Mouse (Mus musculus): ENCODE measurements around the gene Rtn4ip1. TPM values are rescaled to one million over a fixed set of nuclear protein-coding genes. Genes with fewer than 3 reads are reported as not detected.
"Not testable (repeated sequence)": the region's sequence is repeated elsewhere in the genome, so short reads cannot be mapped to it uniquely, and the experiment has no call there.

Gene Rtn4ip1
- polyA plus RNA-seq, 1 experiment from 2014 or later, result 18.8 TPM

DNA sequence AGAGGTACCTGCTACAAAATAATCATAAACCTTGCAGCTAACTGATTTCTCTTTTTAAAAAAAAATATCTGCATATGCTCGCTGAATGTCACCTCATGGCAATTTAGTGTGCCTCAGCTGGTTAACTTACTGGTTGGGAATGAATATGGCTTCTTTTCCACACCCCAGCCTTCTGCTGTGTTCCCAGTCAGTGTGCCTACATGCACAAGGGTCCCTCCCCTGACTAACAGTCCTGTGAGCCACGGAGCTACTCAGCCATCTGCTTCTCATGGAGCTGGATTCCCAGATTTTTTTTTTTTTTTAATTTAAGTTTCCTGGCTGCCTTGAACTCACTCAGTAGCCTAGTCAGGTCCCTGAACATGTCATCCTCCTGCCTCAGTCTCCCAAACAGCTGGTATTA lies 63.3 kb downstream of the Rtn4ip1 start:
- Histone ChIP-seq H3K4me3 (ENCODE audit: low read depth, low read length) (no peak overlapping the region), H3K27me3 (ENCODE audit: control insufficient read depth, insufficient read depth, low read length) (no peaks in the 10 kb centered on the region), H3K27ac (ENCODE audit: low read depth, low read length) (no peak overlapping the region), H3K9ac (ENCODE audit: low read length) (no peak overlapping the region), H3K9me3 (ENCODE audit: control insufficient read depth, low read length) (no peaks in the 10 kb centered on the region), H3K4me1 (ENCODE audit: control insufficient read depth, insufficient read depth, low read length) (no peaks in the 10 kb centered on the region), H3K36me3 (ENCODE audit: control insufficient read depth, insufficient read depth, low read length) (no peaks in the 10 kb centered on the region), H3K4me2 (no peak overlapping the region)
- DNase-seq (ENCODE audit: low spot score, missing footprints) (no peak), ATAC-seq (ENCODE audit: low FRiP score) (no peak)
- 70% methylated on average over 2 of the region's 2 CpGs for WGBS

DNA sequence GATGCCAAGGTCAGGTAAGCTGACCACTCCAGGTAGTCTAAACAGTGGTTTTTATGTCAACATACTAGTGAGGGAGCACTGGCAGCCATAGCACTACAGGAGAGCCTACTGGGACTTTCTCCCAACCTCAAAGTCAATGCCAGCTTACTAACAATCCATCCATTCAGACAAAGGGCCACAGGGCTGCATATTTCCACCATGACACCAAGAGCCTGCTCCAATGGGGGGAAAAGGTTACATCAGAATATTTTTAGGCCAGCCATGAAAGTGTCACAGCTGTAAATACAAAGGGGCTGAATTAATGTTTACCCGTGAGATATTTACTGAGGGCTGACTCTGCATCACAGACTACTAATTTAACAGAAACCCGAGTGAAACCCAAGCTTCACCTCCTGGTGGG lies 71.6 kb downstream of the Rtn4ip1 start:
- Histone ChIP-seq H3K4me2 (no peak overlapping the region), H3K36me3 (ENCODE audit: control insufficient read depth, insufficient read depth, low read length) (no peaks in the 10 kb centered on the region), H3K4me3 (ENCODE audit: low read depth, low read length) (no peak overlapping the region), H3K9ac (ENCODE audit: low read length) (no peak overlapping the region), H3K27ac (ENCODE audit: low read depth, low read length) (no peak overlapping the region), H3K9me3 (ENCODE audit: control insufficient read depth, low read length) (no peaks in the 10 kb centered on the region), H3K4me1 (ENCODE audit: control insufficient read depth, insufficient read depth, low read length) (no peaks in the 10 kb centered on the region), H3K27me3 (ENCODE audit: control insufficient read depth, insufficient read depth, low read length) (no peaks in the 10 kb centered on the region)
- WGBS, result 64% methylated on average over 2 of the region's 2 CpGs
- DNase-seq (ENCODE audit: low spot score, missing footprints) (no peak), ATAC-seq (ENCODE audit: low FRiP score) (no peak)

DNA sequence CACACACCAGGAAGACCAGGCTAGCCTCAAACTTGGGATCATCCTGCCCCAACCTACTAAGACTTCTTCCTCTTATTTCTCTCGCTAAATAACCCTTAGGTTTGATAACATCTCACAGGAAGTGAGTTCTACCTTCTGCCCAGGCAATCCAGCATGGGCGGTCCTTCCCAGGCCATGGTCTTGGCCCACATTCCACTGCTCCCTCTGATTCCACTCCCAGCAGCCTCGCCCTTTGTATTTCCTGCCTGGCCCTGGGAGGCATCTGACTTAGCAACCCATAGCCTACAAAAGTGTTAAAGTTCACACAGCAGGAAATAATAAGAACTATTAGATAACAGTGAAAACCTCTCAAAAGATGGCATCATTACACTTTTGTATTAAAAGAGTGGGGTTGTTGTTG lies 75.7 kb downstream of the Rtn4ip1 start:
- no peak overlapping the region for H3K27ac ChIP-seq (ENCODE audit: low read depth, low read length)
- no peak overlapping the region for H3K4me3 ChIP-seq (ENCODE audit: low read depth, low read length)
- H3K36me3 ChIP-seq (ENCODE audit: control insufficient read depth, insufficient read depth, low read length), result no peaks in the 10 kb centered on the region
- H3K4me2 ChIP-seq, result no peak overlapping the region
- H3K9me3 ChIP-seq (ENCODE audit: control insufficient read depth, low read length), result no peaks in the 10 kb centered on the region
- H3K9ac ChIP-seq (ENCODE audit: low read length), result no peak overlapping the region
- ATAC-seq (ENCODE audit: low FRiP score), result no peak
- no peaks in the 10 kb centered on the region for H3K27me3 ChIP-seq (ENCODE audit: control insufficient read depth, insufficient read depth, low read length)
- no peak for DNase-seq (ENCODE audit: low spot score, missing footprints)
- no peaks in the 10 kb centered on the region for H3K4me1 ChIP-seq (ENCODE audit: control insufficient read depth, insufficient read depth, low read length)
- WGBS, result 77% methylated on average over 3 of the region's 3 CpGs

DNA sequence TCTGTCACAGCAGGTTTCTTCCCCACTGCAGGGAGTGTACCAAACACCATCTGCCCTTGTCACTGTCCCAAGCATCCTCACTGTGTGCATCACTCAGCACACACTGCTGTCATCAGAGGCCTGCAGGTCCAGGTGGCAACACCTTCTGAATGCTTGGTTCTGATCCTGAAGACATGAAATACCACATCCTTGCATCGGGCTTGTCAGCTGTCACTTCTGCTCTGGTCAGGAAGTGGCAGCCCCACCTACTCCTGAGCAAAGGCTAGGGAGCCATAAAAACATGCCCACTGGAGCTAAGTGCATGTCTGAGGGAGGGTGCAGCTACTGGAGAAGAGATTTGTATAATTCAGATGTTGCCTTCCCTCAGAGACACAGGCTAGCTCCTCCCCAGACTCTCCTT lies 78.5 kb downstream of the Rtn4ip1 start:
- no peak overlapping the region for H3K4me3 ChIP-seq (ENCODE audit: low read depth, low read length)
- no peak overlapping the region for H3K9ac ChIP-seq (ENCODE audit: low read length)
- 85% methylated on average over 1 of the region's 1 CpGs for WGBS
- H3K4me2 ChIP-seq, result no peak overlapping the region
- H3K9me3 ChIP-seq (ENCODE audit: control insufficient read depth, low read length), result no peaks in the 10 kb centered on the region
- no peak overlapping the region for H3K27ac ChIP-seq (ENCODE audit: low read depth, low read length)
- H3K36me3 ChIP-seq (ENCODE audit: control insufficient read depth, insufficient read depth, low read length), result no peaks in the 10 kb centered on the region
- DNase-seq (ENCODE audit: low spot score, missing footprints) (no peak), ATAC-seq (ENCODE audit: low FRiP score) (no peak)
- no peaks in the 10 kb centered on the region for H3K27me3 ChIP-seq (ENCODE audit: control insufficient read depth, insufficient read depth, low read length)
- no peaks in the 10 kb centered on the region for H3K4me1 ChIP-seq (ENCODE audit: control insufficient read depth, insufficient read depth, low read length)

DNA sequence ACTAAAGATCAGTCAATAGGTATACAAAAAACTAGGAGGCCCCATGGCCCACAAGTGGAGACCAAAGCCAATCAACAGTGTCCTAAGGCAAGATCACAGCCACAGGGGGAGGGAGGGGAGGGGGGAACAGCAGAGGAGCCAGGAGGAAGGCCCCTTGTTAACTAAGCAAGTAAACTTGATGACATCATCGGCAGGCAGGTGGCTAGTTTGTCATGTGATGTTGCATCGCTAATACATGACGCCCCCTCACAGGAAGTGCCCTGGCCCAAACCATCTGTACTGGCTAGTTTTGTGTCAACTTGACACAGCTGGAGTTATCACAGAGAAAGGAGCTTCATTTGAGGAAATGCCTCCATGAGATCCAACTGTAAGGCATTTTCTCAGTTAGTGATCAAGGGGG lies 79.1 kb downstream of the Rtn4ip1 start:
- H3K9me3 ChIP-seq (ENCODE audit: control insufficient read depth, low read length); H3K4me1 ChIP-seq (ENCODE audit: control insufficient read depth, insufficient read depth, low read length); H3K36me3 ChIP-seq (ENCODE audit: control insufficient read depth, insufficient read depth, low read length); DNase-seq (ENCODE audit: low spot score, missing footprints); H3K4me3 ChIP-seq (ENCODE audit: low read depth, low read length); H3K9ac ChIP-seq (ENCODE audit: low read length); H3K27ac ChIP-seq (ENCODE audit: low read depth, low read length); H3K4me2 ChIP-seq; ATAC-seq (ENCODE audit: low FRiP score); H3K27me3 ChIP-seq (ENCODE audit: control insufficient read depth, insufficient read depth, low read length): not testable (repeated sequence)
- WGBS, result 95% methylated on average over 3 of the region's 3 CpGs

DNA sequence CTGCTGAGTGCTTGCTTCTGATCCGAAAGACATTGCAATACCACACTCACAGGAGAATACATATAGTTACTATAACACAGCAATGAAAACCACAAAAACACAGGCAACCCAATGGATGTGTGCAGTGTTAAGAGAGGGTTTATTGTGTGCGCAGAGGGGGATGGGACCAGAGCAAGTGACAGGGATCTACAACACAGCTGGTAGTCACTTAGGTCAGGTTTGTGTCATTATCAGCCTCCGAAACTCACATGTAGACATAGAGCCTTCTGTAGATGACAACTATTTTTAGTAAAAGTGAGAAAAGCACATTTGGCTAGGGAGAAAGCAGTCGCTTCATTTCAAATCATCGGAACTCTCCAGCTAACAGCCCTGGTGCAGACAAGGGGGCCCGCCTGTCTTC lies 80.9 kb downstream of the Rtn4ip1 start:
- Histone ChIP-seq H3K9me3 (ENCODE audit: control insufficient read depth, low read length) (no peaks in the 10 kb centered on the region), H3K4me2 (no peak overlapping the region), H3K4me3 (ENCODE audit: low read depth, low read length) (no peak overlapping the region), H3K36me3 (ENCODE audit: control insufficient read depth, insufficient read depth, low read length) (no peaks in the 10 kb centered on the region), H3K9ac (ENCODE audit: low read length) (no peak overlapping the region), H3K27me3 (ENCODE audit: control insufficient read depth, insufficient read depth, low read length) (no peaks in the 10 kb centered on the region), H3K27ac (ENCODE audit: low read depth, low read length) (no peak overlapping the region), H3K4me1 (ENCODE audit: control insufficient read depth, insufficient read depth, low read length) (no peaks in the 10 kb centered on the region)
- 96% methylated on average over 6 of the region's 6 CpGs for WGBS
- ATAC-seq (ENCODE audit: low FRiP score), result no peak
- DNase-seq (ENCODE audit: low spot score, missing footprints), result no peak

DNA sequence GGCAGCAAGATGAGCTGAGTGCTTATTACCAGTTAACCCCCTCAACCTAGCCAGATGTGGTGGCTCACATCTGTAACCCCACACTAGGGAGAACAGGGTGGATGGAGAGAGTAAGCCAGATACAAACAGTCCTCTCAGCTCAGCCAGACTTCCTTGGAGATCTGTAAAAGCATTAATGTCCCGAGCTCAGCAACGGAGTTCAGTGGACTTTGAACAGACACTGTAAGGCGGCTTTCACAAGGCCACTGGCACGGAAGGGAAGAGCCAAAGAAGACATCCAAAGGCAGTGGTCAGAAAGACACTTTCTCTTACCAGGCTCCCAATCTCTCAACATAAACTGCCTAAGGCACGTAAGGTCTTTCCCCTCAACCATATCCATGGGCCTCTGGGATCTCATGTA lies 81.6 kb downstream of the Rtn4ip1 start:
- Histone ChIP-seq H3K4me3 (ENCODE audit: low read depth, low read length) (no peak overlapping the region), H3K4me1 (ENCODE audit: control insufficient read depth, insufficient read depth, low read length) (no peaks in the 10 kb centered on the region), H3K9ac (ENCODE audit: low read length) (no peak overlapping the region), H3K27me3 (ENCODE audit: control insufficient read depth, insufficient read depth, low read length) (no peaks in the 10 kb centered on the region), H3K36me3 (ENCODE audit: control insufficient read depth, insufficient read depth, low read length) (no peaks in the 10 kb centered on the region), H3K9me3 (ENCODE audit: control insufficient read depth, low read length) (no peaks in the 10 kb centered on the region), H3K4me2 (no peak overlapping the region), H3K27ac (ENCODE audit: low read depth, low read length) (no peak overlapping the region)
- DNase-seq (ENCODE audit: low spot score, missing footprints) (no peak), ATAC-seq (ENCODE audit: low FRiP score) (no peak)
- whole genome bisulfite sequencing, result 87% methylated on average over 5 of the region's 5 CpGs

DNA sequence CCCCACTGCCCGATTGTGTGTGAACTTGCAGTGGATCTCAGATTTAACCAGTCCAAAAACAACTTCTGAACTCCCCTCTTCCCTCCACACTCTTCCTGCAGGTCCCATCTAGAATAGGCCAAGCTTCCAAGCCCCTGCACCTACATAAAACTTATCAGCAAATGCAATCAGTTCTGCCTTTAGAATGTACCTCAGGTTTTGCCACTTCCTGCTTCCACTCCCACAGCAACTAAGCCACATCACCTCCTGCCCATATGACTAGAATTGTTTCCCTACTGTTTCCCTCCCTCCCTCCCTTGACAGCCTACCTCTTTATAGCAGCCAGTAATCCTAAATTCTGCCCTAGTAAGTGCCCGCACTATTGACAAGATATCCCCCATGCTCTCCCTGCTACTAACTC lies 82.3 kb downstream of the Rtn4ip1 start:
- Histone ChIP-seq H3K36me3 (ENCODE audit: control insufficient read depth, insufficient read depth, low read length) (no peaks in the 10 kb centered on the region), H3K27me3 (ENCODE audit: control insufficient read depth, insufficient read depth, low read length) (no peaks in the 10 kb centered on the region), H3K27ac (ENCODE audit: low read depth, low read length) (no peak overlapping the region), H3K4me2 (no peak overlapping the region), H3K4me3 (ENCODE audit: low read depth, low read length) (no peak overlapping the region), H3K9ac (ENCODE audit: low read length) (no peak overlapping the region), H3K9me3 (ENCODE audit: control insufficient read depth, low read length) (no peaks in the 10 kb centered on the region), H3K4me1 (ENCODE audit: control insufficient read depth, insufficient read depth, low read length) (no peaks in the 10 kb centered on the region)
- WGBS, result 87% methylated on average over 2 of the region's 2 CpGs
- peak; percentile 39 for DNase-seq (ENCODE audit: low spot score, missing footprints)
- no peak for ATAC-seq (ENCODE audit: low FRiP score)

DNA sequence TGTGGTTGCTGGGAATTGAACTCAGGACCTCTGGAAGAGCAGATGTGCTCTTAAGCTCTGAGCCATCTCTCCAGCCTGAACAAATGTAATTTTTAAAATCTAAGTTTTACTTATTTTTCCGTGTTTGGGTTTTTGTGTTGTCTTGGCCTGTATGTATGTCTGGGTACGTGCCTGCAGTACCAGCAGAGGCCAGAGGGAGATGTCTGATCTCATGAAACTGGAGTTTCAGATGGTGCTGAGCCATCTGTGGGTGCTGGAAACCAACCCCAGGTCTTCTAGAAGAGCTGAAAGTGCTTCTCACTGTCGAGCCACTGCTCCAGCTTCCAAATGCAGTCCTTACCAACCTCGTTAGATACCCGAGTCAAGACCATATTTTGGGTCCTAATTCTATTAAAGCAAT lies 89.7 kb downstream of the Rtn4ip1 start:
- H3K36me3 ChIP-seq (ENCODE audit: control insufficient read depth, insufficient read depth, low read length), result no peaks in the 10 kb centered on the region
- 89% methylated on average over 5 of the region's 5 CpGs for WGBS

DNA sequence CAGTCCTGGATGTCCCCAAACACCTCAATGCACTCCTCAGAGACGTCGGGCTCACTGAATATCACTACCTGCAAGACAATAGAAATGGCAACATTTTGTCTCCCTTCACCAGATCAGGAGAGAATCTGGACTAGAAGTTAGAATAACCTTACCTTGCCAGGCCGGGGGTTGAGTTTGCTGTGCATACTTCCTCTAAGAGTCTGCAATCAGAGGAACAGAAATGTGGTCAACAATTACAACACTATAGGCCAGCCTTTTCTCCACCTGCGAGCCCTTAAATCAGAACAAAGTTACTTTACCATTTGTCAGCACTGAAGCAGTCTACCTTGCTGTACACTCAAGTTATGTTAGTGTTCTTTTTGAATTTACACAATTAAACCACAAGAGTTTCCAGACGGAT lies 90.9 kb downstream of the Rtn4ip1 start:
- H3K27me3 ChIP-seq (ENCODE audit: control insufficient read depth, insufficient read depth, low read length), result no peaks in the 10 kb centered on the region
- ATAC-seq (ENCODE audit: low FRiP score), result no peak
- WGBS, result 85% methylated on average over 5 of the region's 5 CpGs

More for the DNA sequence above, 89.7 kb downstream of the Rtn4ip1 start:
- H3K4me1 ChIP-seq (ENCODE audit: control insufficient read depth, insufficient read depth, low read length), result no peaks in the 10 kb centered on the region
- H3K27ac ChIP-seq (ENCODE audit: low read depth, low read length), result no peak overlapping the region
- ATAC-seq (ENCODE audit: low FRiP score) (no peak), DNase-seq (ENCODE audit: low spot score, missing footprints) (no peak)
- H3K4me3 ChIP-seq (ENCODE audit: low read depth, low read length), result no peak overlapping the region
- H3K9ac ChIP-seq (ENCODE audit: low read length), result no peak overlapping the region
- H3K27me3 ChIP-seq (ENCODE audit: control insufficient read depth, insufficient read depth, low read length), result no peaks in the 10 kb centered on the region
- H3K4me2 ChIP-seq, result no peak overlapping the region
- no peaks in the 10 kb centered on the region for H3K9me3 ChIP-seq (ENCODE audit: control insufficient read depth, low read length)

More for the DNA sequence above, 90.9 kb downstream of the Rtn4ip1 start:
- Histone ChIP-seq H3K9ac (ENCODE audit: low read length) (no peak overlapping the region), H3K4me1 (ENCODE audit: control insufficient read depth, insufficient read depth, low read length) (no peaks in the 10 kb centered on the region), H3K27ac (ENCODE audit: low read depth, low read length) (no peak overlapping the region), H3K9me3 (ENCODE audit: control insufficient read depth, low read length) (no peaks in the 10 kb centered on the region), H3K36me3 (ENCODE audit: control insufficient read depth, insufficient read depth, low read length) (no peaks in the 10 kb centered on the region), H3K4me2 (no peak overlapping the region), H3K4me3 (ENCODE audit: low read depth, low read length) (no peak overlapping the region)
- DNase-seq (ENCODE audit: low spot score, missing footprints), result no peak

All from midbrain, embryonic 11.5 days (tissue).